ENCODE assay signal across 1 mouse cellular context in the genomic region with DNA sequence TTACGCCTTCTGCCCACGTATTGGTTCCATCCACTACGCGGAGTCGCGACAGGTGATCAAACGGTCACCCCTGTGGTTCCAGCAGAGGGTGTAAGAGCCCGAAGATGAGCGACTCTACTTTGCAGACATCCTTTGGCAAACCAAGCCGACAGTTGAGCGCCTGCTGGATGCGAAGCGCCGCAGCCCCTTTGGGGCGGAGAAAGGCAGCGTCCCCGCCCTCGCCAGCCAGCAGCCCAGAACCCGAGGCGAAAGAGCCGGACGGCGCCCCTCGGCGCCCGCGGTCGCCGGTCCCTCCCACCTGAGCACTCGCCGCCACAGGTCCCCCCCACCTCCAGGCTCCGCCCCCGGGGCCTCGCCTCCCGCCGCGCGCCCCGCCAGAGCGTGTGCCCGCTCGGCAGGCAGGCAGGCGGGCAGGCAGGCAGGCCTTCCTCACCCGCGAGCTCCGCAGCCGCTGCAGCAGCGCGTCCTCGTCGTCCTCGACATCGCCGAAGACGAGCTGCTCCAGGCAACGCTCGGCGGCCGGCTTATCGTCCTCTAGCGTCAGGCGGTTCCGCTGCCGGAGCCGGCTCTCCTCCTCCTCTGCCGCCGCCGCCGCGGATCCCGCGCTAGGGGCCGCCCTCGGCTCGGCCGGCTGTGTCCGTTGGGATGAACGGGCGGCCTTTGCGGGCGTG.
TF ChIP-seq lines count a peak whose summit lies in the region.

No protein-coding gene starts in this region.

TF ChIP-seq in CH12.LX, 34 proteins besides CTCF, POLR2A, EP300 and RAD21 (continued from another document):
- TF ChIP-seq SMC3 (IDR thresholded peaks at IDR 0.05; ENCODE audit: low read depth, low read length) (peak; percentile 38), PAX5 (IDR thresholded peaks at IDR 0.05; ENCODE audit: low read length) (no peak), ZKSCAN1 (IDR thresholded peaks at IDR 0.05; ENCODE audit: borderline replicate concordance, low read depth, low read length) (no peak), NRF1 (IDR thresholded peaks at IDR 0.05; ENCODE audit: low read depth, low read length) (no peak), CHD2 (IDR thresholded peaks at IDR 0.05; ENCODE audit: low read length) (peak; percentile 44; the same call in 1 of the 2 replicates), E2F4 (IDR thresholded peaks at IDR 0.05; ENCODE audit: insufficient replicate concordance, low read depth, low read length) (no peak), ZC3H11A (IDR thresholded peaks at IDR 0.05; ENCODE audit: low read depth, low read length) (no peak), ZMIZ1 (IDR thresholded peaks at IDR 0.05; ENCODE audit: low read depth, low read length) (0 out of 2 replicates have a peak, but pooled peaks have one; percentile 7), NELFE (IDR thresholded peaks at IDR 0.05; ENCODE audit: low read depth, low read length) (peak; percentile 69), CHD1 (IDR thresholded peaks at IDR 0.05; ENCODE audit: low read depth, low read length) (peak; percentile 53; the same call in 1 of the 2 replicates), KAT2A (IDR thresholded peaks at IDR 0.05; ENCODE audit: insufficient replicate concordance, low read length) (0 out of 2 replicates have a peak, but pooled peaks have one; percentile 19), GABPA (IDR thresholded peaks at IDR 0.05; ENCODE audit: insufficient replicate concordance, low read depth, low read length) (no peak), MAZ (IDR thresholded peaks at IDR 0.05; ENCODE audit: low read depth, low read length) (peak; percentile 85), JUND (conservative IDR thresholded peaks at IDR 0.05; ENCODE audit: low read depth, low read length) (no peak), TCF12 (IDR thresholded peaks at IDR 0.05; ENCODE audit: low read depth, low read length) (peak; percentile 49), ETS1 (conservative IDR thresholded peaks at IDR 0.05; ENCODE audit: low read depth, low read length) (0 out of 2 replicates have a peak, but pooled peaks have one; percentile 32), MXI1 (IDR thresholded peaks at IDR 0.05; ENCODE audit: low read depth, low read length) (0 out of 2 replicates have a peak, but pooled peaks have one; percentile 65), TBP (conservative IDR thresholded peaks at IDR 0.05; ENCODE audit: low read depth, low read length) (no peak), POLR2AphosphoS2 (IDR thresholded peaks at IDR 0.05; ENCODE audit: low read depth, low read length) (no peak; the same call in 1 of the 2 replicates), SIN3A (IDR thresholded peaks at IDR 0.05; ENCODE audit: low read length) (peak; percentile 92), BHLHE40 (IDR thresholded peaks at IDR 0.05; ENCODE audit: low read depth, low read length) (no peak), UBTF (IDR thresholded peaks at IDR 0.05; ENCODE audit: low read depth, low read length) (no peak; the same call in 1 of the 2 replicates), ZNF384 (IDR thresholded peaks at IDR 0.05; ENCODE audit: low read depth, low read length) (no peak), MYC (IDR thresholded peaks at IDR 0.05; ENCODE audit: low read depth, low read length) (peak; percentile 45; the same call in 1 of the 2 replicates), JUN (IDR thresholded peaks at IDR 0.05; ENCODE audit: insufficient read depth, low read depth, low read length) (no peak), USF2 (conservative IDR thresholded peaks at IDR 0.05; ENCODE audit: low read depth, low read length) (no peak), ELF1 (IDR thresholded peaks at IDR 0.05; ENCODE audit: low read depth, low read length) (peak; percentile 49; the same call in 1 of the 2 replicates), USF1 (IDR thresholded peaks at IDR 0.05; ENCODE audit: low read depth, low read length) (0 out of 2 replicates have a peak, but pooled peaks have one; percentile 5)
